Mouse (Mus musculus): ENCODE measurements at regions not wholly inside any gene's neighbourhood (a gene's known extent, or its start where the extent isn't known, plus 50 kb on each side); places are given as distances from the start of the nearest gene placed in this dataset.

DNA sequence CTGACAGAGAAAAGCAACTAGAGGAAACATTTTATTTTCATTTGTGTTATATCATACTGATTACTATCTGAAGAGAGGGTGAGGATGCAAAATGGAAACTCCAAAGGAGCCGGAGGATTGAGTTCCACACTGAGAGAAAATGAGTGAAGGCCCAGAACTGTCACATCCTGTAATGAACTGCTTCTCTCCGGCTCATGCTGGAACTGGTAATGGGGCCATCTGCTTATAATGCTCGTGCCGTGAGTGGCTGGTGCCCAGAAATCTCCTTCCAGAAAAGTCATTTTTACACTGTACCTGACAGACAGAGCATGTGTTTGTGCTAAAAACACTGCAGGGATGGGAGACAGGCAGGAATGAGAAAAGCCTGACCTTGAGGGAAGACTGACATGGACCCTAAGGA lies 483.5 kb upstream of the Pkdcc start:
- WGBS, result 91% methylated on average over 4 of the region's 4 CpGs
- Histone ChIP-seq H3K4me1 (replicated peaks; ENCODE audit: control insufficient read depth, insufficient read depth, low read length) (no peaks in the 10 kb centered on the region), H3K9ac (ENCODE audit: low read length) (no peak overlapping the region), H3K9me3 (ENCODE audit: control insufficient read depth, low read length) (no peaks in the 10 kb centered on the region), H3K4me2 (ENCODE audit: low read depth, low read length, severe bottlenecking) (no peak overlapping the region), H3K4me3 (ENCODE audit: low read depth, low read length) (no peak overlapping the region), H3K27ac (ENCODE audit: low read depth, low read length) (no peak overlapping the region), H3K36me3 (ENCODE audit: control insufficient read depth, insufficient read depth, low read length) (no peaks in the 10 kb centered on the region), H3K27me3 (ENCODE audit: control insufficient read depth, insufficient read depth, low read length) (no peaks in the 10 kb centered on the region)
- ATAC-seq (replicated peaks; ENCODE audit: low FRiP score) (no peak), DNase-seq (ENCODE audit: low spot score) (no peak)

DNA sequence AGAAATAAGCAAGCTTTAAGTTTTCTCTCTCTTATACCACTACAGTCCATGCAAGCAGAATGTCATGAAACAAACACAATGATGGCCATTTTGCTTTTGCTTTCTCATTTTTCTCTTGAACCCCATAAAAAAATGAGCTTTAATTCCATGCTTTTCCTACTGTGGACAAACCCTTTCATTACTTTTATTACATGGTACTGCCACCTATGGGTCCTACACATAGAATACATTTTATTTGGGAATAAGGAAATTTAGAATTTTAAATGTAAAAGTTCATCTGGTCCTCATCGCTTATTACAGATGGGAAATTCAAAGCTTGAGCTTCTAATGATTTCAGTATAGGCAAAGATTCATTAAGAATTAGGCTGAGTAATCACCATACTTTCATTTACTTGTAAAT lies 472.6 kb upstream of the Pkdcc start:
- WGBS, result 96% methylated on average over 1 of the region's 1 CpGs
- ATAC-seq (replicated peaks; ENCODE audit: low FRiP score) (no peak), DNase-seq (ENCODE audit: low spot score) (no peak)
- H3K4me3 ChIP-seq (ENCODE audit: low read depth, low read length), result no peak overlapping the region
- no peaks in the 10 kb centered on the region for H3K9me3 ChIP-seq (ENCODE audit: control insufficient read depth, low read length)
- H3K36me3 ChIP-seq (ENCODE audit: control insufficient read depth, insufficient read depth, low read length), result no peaks in the 10 kb centered on the region
- H3K27ac ChIP-seq (ENCODE audit: low read depth, low read length), result no peak overlapping the region
- H3K27me3 ChIP-seq (ENCODE audit: control insufficient read depth, insufficient read depth, low read length), result no peaks in the 10 kb centered on the region
- no peak overlapping the region for H3K9ac ChIP-seq (ENCODE audit: low read length)
- no peaks in the 10 kb centered on the region for H3K4me1 ChIP-seq (replicated peaks; ENCODE audit: control insufficient read depth, insufficient read depth, low read length)
- H3K4me2 ChIP-seq (ENCODE audit: low read depth, low read length, severe bottlenecking), result no peak overlapping the region

DNA sequence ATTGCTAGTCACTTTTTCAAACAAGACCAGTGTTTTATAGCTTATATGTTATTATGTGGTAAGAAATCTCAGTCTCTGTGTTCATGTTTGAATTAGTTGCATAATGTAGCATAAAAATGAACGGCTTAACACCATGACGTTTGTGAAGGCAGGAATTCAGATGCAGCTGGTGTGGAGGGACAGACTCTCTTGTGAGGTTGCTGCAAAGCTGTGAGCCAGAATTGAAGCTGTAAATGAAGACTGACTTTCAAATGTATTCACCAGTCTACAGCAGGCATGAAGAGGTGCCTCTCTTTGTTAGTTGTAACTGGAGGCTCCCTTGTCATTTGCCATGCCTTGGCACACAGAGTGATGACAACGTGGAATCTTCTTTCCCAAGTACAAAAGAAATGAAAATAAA lies 457.7 kb upstream of the Pkdcc start:
- Histone ChIP-seq H3K4me3 (ENCODE audit: low read depth, low read length) (no peak overlapping the region), H3K27ac (ENCODE audit: low read depth, low read length) (no peak overlapping the region), H3K9me3 (ENCODE audit: control insufficient read depth, low read length) (no peaks in the 10 kb centered on the region), H3K9ac (ENCODE audit: low read length) (no peak overlapping the region), H3K4me1 (replicated peaks; ENCODE audit: control insufficient read depth, insufficient read depth, low read length) (no peaks in the 10 kb centered on the region), H3K36me3 (ENCODE audit: control insufficient read depth, insufficient read depth, low read length) (no peaks in the 10 kb centered on the region), H3K27me3 (ENCODE audit: control insufficient read depth, insufficient read depth, low read length) (no peaks in the 10 kb centered on the region), H3K4me2 (ENCODE audit: low read depth, low read length, severe bottlenecking) (no peak overlapping the region)
- 74% methylated on average over 3 of the region's 3 CpGs for WGBS
- DNase-seq (ENCODE audit: low spot score), result no peak
- no peak for ATAC-seq (replicated peaks; ENCODE audit: low FRiP score)

DNA sequence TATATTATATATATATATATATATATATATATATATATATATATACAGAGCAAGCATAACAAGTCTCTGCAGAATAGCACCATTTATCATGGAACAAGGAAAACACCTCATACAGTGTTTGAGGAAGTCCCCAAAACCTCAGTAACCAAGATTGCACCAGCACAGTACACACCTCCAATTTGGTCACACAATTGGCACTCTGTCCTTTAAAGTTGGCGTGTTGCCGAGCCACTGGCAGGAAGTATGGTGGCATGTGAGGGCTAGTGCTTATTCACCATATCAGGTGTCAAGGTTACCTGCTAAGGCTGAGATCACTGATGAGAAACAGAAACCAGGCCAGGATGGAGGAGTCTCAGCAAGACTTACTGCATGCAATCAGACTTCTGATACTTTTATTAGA lies 436.0 kb upstream of the Pkdcc start:
- Histone ChIP-seq H3K4me3 (ENCODE audit: low read depth, low read length) (no peak overlapping the region), H3K9me3 (ENCODE audit: control insufficient read depth, low read length) (no peaks in the 10 kb centered on the region), H3K27me3 (ENCODE audit: control insufficient read depth, insufficient read depth, low read length) (no peaks in the 10 kb centered on the region), H3K4me2 (ENCODE audit: low read depth, low read length, severe bottlenecking) (no peak overlapping the region), H3K27ac (ENCODE audit: low read depth, low read length) (no peak overlapping the region), H3K36me3 (ENCODE audit: control insufficient read depth, insufficient read depth, low read length) (no peaks in the 10 kb centered on the region), H3K4me1 (replicated peaks; ENCODE audit: control insufficient read depth, insufficient read depth, low read length) (no peaks in the 10 kb centered on the region), H3K9ac (ENCODE audit: low read length) (no peak overlapping the region)
- ATAC-seq (replicated peaks; ENCODE audit: low FRiP score) (no peak), DNase-seq (ENCODE audit: low spot score) (no peak)
- 96% methylated on average over 2 of the region's 2 CpGs for WGBS

GRCm38 (mm10) chr17:82822129-82822528 lies 393.0 kb upstream of the Pkdcc start:
- Histone ChIP-seq H3K4me2 (ENCODE audit: low read depth, low read length, severe bottlenecking) (no peak overlapping the region), H3K9ac (ENCODE audit: low read length) (no peak overlapping the region), H3K4me1 (replicated peaks; ENCODE audit: control insufficient read depth, insufficient read depth, low read length) (no peaks in the 10 kb centered on the region), H3K9me3 (ENCODE audit: control insufficient read depth, low read length) (no peaks in the 10 kb centered on the region), H3K27ac (ENCODE audit: low read depth, low read length) (no peak overlapping the region), H3K36me3 (ENCODE audit: control insufficient read depth, insufficient read depth, low read length) (no peaks in the 10 kb centered on the region), H3K4me3 (ENCODE audit: low read depth, low read length) (no peak overlapping the region), H3K27me3 (ENCODE audit: control insufficient read depth, insufficient read depth, low read length) (no peaks in the 10 kb centered on the region)
- DNase-seq (ENCODE audit: low spot score), result no peak
- no peak for ATAC-seq (replicated peaks; ENCODE audit: low FRiP score)
- WGBS, result 75% methylated on average over 3 of the region's 3 CpGs

- WGBS, result 78% methylated on average over 7 of the region's 7 CpGs
These were observed 391.0 kb upstream of the Pkdcc start for GRCm38 (mm10) chr17:82824057-82824456.

GRCm38 (mm10) chr17:82824619-82825018 lies 390.5 kb upstream of the Pkdcc start:
- Histone ChIP-seq H3K9ac (ENCODE audit: low read length) (no peak overlapping the region), H3K27me3 (ENCODE audit: control insufficient read depth, insufficient read depth, low read length) (no peaks in the 10 kb centered on the region), H3K27ac (ENCODE audit: low read depth, low read length) (no peak overlapping the region), H3K4me2 (ENCODE audit: low read depth, low read length, severe bottlenecking) (no peak overlapping the region), H3K9me3 (ENCODE audit: control insufficient read depth, low read length) (no peaks in the 10 kb centered on the region), H3K4me3 (ENCODE audit: low read depth, low read length) (no peak overlapping the region), H3K36me3 (ENCODE audit: control insufficient read depth, insufficient read depth, low read length) (no peaks in the 10 kb centered on the region), H3K4me1 (replicated peaks; ENCODE audit: control insufficient read depth, insufficient read depth, low read length) (no peaks in the 10 kb centered on the region)
- ATAC-seq (replicated peaks; ENCODE audit: low FRiP score) (no peak), DNase-seq (ENCODE audit: low spot score) (no peak)
- 88% methylated on average over 6 of the region's 6 CpGs for WGBS

More at GRCm38 (mm10) chr17:82824057-82824456, 391.0 kb upstream of the Pkdcc start:
- ATAC-seq (replicated peaks; ENCODE audit: low FRiP score) (no peak), DNase-seq (ENCODE audit: low spot score) (no peak)
- no peaks in the 10 kb centered on the region for H3K36me3 ChIP-seq (ENCODE audit: control insufficient read depth, insufficient read depth, low read length)
- H3K27me3 ChIP-seq (ENCODE audit: control insufficient read depth, insufficient read depth, low read length), result no peaks in the 10 kb centered on the region
- no peak overlapping the region for H3K27ac ChIP-seq (ENCODE audit: low read depth, low read length)
- no peaks in the 10 kb centered on the region for H3K4me1 ChIP-seq (replicated peaks; ENCODE audit: control insufficient read depth, insufficient read depth, low read length)
- no peaks in the 10 kb centered on the region for H3K9me3 ChIP-seq (ENCODE audit: control insufficient read depth, low read length)
- no peak overlapping the region for H3K9ac ChIP-seq (ENCODE audit: low read length)
- no peak overlapping the region for H3K4me2 ChIP-seq (ENCODE audit: low read depth, low read length, severe bottlenecking)
- no peak overlapping the region for H3K4me3 ChIP-seq (ENCODE audit: low read depth, low read length)

- Histone ChIP-seq H3K9ac (ENCODE audit: low read length) (no peak overlapping the region), H3K27me3 (ENCODE audit: control insufficient read depth, insufficient read depth, low read length) (no peaks in the 10 kb centered on the region), H3K4me3 (ENCODE audit: low read depth, low read length) (no peak overlapping the region), H3K4me2 (ENCODE audit: low read depth, low read length, severe bottlenecking) (no peak overlapping the region), H3K9me3 (ENCODE audit: control insufficient read depth, low read length) (no peaks in the 10 kb centered on the region), H3K36me3 (ENCODE audit: control insufficient read depth, insufficient read depth, low read length) (no peaks in the 10 kb centered on the region), H3K4me1 (replicated peaks; ENCODE audit: control insufficient read depth, insufficient read depth, low read length) (no peaks in the 10 kb centered on the region), H3K27ac (ENCODE audit: low read depth, low read length) (no peak overlapping the region)
- no peak for ATAC-seq (replicated peaks; ENCODE audit: low FRiP score)
- DNase-seq (ENCODE audit: low spot score), result no peak
These were observed 387.9 kb upstream of the Pkdcc start for GRCm38 (mm10) chr17:82827170-82827569.

DNA sequence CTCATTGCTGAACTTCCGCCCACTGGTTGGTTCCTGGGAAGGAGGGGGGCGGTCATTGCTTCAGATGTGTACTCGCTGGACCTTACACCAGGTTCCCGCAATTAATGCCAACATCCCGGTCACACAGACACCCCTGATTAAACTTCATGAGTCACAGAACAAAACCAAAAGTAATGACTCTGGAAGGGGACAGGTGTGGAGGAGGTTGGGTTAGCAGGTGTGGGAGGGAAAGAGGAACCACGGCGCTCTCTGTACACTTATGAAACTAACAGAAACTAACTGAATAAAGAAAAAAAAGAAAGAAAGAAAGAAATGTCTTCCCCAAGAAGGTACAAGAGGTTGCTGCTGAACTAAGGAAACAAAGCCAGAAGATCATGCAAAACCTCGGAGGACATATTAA lies 387.3 kb upstream of the Pkdcc start:
- H3K27me3 ChIP-seq (ENCODE audit: control insufficient read depth, insufficient read depth, low read length), result no peaks in the 10 kb centered on the region
- H3K9ac ChIP-seq (ENCODE audit: low read length), result no peak overlapping the region
- WGBS, result 92% methylated on average over 8 of the region's 8 CpGs
- ATAC-seq (replicated peaks; ENCODE audit: low FRiP score) (no peak), DNase-seq (ENCODE audit: low spot score) (no peak)
- H3K4me3 ChIP-seq (ENCODE audit: low read depth, low read length), result no peak overlapping the region
- H3K36me3 ChIP-seq (ENCODE audit: control insufficient read depth, insufficient read depth, low read length), result no peaks in the 10 kb centered on the region
- H3K4me1 ChIP-seq (replicated peaks; ENCODE audit: control insufficient read depth, insufficient read depth, low read length), result no peaks in the 10 kb centered on the region
- no peak overlapping the region for H3K27ac ChIP-seq (ENCODE audit: low read depth, low read length)
- no peaks in the 10 kb centered on the region for H3K9me3 ChIP-seq (ENCODE audit: control insufficient read depth, low read length)
- no peak overlapping the region for H3K4me2 ChIP-seq (ENCODE audit: low read depth, low read length, severe bottlenecking)
